Mouse (Mus musculus): Measurements from ENCODE around the gene Bloc1s5. TPM values are rescaled to one million over a fixed set of nuclear protein-coding genes. Genes with fewer than 3 reads are reported as not detected.

Bloc1s5 gene
- total RNA-seq, 1 experiment from 2014 or later = 24.4 TPM

DNA sequence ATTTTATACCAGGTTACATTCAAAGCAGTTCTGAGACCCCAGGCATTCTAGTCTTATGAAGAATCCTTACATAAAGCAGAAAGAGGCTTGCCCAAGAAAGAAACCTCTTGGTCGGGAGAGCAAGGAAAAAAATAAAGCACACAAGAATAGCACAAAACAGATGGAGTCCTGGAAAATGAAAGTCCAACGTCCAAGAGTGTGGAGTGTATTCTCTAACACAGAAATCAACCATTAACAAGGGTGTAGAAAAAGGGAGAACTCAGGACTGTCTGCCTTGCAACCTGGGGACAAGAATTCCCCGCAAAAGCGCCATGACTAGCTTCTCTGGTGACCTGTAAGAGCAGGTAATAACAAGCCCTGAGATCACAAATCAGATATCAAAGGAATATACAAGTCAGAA is 69.7 kb downstream of the Bloc1s5 start:
- DNase-seq = no peak

DNA sequence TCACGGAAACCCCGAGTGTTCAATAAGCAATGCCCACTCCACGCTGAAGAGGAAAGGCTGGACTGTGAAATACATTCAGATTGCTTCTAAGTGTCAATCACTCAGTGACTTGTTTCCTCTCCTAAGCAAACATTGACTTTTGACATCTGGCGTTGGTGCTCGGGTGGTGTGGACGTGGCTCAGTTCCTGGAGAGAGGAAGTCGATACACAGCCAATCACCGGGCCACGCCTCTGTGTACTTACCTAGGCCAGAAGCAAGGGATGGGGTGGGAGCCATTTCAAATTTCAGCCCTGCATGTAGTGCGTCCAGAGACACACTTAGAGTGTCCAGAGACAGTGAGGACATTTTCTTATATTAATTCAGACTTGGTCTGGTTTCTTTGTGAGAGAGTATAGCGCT is 80.3 kb downstream of the Bloc1s5 start:
- no peak for DNase-seq

DNA sequence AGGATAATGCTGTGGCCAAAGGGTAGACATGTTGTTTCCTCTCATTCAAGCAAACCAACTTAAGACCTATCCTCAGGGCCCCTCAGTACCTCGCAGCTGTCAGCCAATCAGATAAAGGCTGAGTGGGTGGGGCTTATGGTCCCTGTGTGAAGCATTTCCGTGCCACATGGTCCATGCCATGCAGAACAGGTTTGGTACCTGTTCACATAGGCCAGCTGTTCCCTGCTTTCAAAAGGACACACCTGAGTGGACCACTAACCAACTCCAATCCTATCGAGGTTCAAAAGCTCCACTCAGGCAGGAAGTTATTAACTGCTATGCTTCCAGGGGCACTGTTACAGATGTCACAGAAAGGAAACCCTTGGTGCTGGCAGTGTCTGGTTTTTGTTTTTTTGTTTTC is 80.7 kb downstream of the Bloc1s5 start:
- DNase-seq = no peak

DNA sequence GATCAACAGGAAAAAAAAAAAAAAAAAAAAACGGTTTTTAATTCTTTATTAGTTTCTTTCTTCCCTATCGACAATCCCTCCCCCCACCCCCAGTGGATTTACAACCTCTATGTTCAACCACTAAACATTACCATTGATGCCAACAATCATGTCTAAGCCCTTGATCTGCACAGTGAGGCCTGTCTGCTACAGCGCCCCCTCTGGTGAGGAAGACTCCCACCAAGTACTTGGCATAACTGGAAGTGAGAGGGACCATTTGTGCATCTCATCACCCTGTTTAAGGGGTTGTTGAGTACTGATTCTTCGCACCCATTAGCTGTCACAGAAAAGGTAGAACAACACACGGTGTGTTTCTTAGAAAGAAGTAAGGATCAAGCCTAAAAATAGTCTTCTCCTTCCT is 86.2 kb downstream of the Bloc1s5 start:
- DNase-seq = no peak

DNA sequence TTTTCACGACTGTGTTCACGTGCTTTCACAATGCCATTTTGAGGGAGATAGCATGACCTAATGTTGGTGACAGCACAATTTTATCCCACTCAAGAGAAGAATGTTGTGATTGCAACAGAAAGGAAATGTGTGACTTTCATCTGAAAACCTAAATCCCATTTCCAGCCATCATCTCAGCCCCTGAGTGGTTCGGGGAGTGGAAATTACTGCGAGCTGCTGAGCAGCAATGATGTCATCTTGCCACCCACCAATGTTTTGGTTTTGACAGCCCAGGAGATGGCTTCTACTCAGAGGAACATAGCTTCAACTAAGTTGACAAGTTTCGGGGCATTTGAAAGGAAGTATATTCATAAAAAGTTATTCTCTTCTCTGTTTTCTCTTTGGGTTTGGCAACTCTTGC is 87.2 kb downstream of the Bloc1s5 start:
- no peak for DNase-seq

DNA sequence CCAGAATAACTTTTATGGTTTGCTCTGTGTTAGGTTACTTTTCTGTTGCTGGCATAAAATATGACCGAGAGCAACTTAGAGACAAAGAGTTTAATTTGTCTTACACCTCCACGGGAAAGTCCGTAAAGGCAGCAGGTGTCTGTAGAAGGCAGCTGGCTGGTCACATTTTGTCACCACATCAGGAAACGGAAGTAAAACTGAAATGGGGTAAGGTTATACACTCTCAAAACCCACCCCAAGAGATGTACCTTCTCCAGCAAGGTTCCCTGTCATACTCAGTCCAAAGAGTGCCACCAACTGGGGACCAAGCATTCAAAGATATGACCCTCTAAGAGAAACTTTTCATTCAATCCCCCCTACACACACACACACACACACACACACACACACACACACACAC is 88.2 kb downstream of the Bloc1s5 start:
- no peak for DNase-seq

DNA sequence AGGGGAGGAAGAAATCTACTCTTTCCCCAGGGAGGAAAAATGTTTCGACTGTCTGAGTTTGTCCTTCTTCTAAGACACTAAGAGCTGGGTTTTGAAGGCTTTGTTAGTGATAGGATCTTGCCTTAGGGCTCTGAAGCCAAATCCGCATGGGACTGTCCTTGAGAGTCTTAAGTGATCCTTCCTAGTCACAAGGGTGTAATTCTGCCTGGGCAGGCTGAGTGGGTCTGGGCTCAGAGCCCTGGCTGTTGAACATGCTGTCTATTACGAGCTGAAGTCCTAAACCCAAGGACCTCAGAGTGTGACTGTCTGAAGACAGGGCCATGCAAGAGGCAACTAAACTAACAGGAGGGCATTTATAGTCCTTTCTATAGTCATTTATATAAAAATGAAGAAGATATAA is 89.4 kb downstream of the Bloc1s5 start:
- DNase-seq = peak; percentile 16

DNA sequence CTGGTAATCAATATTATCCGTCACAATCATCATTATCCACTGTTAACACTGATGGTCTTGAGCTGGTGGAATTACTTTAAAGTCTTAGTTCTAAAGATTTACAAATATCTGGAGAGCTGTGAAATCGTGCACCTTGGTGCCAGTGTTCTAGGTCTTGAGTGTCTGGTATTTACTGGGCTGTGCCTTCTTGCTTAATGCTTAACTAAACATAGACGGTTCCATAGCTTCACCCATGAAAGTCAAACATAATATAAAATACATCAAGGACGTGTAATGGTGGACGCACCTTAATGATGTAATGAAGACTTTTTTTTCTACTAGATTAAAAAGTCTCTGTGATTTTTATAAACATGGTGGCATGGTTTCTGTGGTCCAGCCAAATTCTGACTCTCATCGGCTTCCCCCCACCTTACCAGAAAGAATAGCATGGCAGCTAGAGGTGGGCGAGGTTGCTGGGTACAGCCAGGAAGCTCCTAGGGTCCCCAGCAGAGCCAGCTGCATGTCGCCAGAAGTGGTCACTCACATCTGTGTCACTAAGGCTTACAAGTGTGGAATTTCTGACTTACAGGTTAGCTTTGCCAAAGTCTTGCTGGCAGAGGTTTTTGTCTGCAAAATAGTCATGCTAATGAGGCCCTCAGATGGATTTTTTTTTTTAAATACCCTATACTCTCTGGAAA is 90.0 kb downstream of the Bloc1s5 start:
- no peak for DNase-seq

DNA sequence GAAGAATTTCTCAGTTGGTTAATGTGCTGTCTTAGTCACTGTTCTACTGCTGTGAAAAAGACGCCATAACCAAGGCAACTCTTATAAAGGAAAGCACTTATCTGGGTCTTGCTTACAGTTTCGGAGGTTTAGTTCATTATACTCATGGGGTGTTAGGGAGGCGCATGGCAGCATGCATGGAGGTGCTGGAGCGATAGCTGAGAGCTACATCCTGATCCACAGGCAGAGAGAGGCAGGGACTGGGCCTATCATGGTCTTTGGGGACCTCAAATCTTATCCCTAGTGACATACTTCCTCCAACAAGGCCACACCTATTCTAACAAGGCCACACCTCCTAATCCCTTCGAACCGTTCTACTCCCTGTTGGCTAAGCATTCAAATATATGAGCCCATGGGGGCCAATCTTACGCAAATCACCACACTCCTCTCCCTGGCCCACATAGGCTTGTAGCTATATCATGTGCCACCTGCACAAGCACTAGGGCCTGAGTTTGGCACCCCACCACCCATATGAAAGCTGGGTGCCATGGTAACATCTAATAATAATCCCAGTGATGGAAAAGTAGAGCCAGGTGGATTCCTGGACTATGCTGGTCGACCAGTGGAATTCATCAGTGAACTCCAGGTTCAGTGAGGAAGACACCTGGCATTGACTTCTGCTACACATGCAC is 91.3 kb downstream of the Bloc1s5 start:
- DNase-seq = no peak

Other genes with a start within 250 kb of the Bloc1s5 start
- 154 and 197 TPM in 2 replicates for gene Txndc5, start 106.3 kb downstream of the Bloc1s5 start, total RNA-seq (2021)
- gene Eef1e1, start 23.9 kb upstream of the Bloc1s5 start, total RNA-seq (2021) = 30.4 and 36.9 TPM in 2 replicates

All from adrenal gland, postnatal 25 days (tissue).